Mouse (Mus musculus): ENCODE results near the gene Anp32b.

Anp32b gene

DNA sequence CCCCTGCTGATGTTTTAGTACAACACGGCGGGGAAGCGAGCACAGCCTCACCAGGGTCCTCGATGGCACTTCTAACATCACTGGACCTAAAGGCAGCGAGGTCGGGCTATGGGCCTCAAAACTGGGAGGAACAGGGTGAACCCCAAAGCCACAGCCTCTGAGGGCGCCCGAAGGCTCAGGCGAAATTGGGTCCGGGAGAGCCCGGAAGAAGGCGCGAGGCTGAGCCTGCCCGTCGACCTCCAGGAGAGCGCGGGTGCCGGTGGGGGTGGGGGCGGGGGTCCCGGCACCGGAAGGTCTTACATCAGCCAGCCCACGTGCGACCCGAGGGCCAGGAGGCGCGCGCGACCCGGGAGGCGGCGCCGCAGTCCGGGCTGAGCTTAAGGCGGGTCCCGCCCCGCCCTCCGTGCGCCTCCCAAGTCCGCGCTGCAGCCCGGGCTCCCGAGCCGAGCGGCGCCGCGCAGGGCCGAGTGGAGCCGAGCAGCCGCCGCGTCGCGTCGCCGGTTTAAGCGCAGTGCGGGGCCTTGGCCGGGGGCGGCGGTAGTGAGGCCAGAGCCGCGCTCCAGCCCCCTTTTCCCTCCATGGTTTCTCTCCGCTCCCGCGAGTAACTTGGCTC lies at the start of gene Anp32b:
Gene Anp32b (plus strand): TSS at position 384 of the 613 bp plus-strand sequence.
- peak; percentile 72 for DNase-seq (ENCODE audit: low read depth, low spot score)

DNA sequence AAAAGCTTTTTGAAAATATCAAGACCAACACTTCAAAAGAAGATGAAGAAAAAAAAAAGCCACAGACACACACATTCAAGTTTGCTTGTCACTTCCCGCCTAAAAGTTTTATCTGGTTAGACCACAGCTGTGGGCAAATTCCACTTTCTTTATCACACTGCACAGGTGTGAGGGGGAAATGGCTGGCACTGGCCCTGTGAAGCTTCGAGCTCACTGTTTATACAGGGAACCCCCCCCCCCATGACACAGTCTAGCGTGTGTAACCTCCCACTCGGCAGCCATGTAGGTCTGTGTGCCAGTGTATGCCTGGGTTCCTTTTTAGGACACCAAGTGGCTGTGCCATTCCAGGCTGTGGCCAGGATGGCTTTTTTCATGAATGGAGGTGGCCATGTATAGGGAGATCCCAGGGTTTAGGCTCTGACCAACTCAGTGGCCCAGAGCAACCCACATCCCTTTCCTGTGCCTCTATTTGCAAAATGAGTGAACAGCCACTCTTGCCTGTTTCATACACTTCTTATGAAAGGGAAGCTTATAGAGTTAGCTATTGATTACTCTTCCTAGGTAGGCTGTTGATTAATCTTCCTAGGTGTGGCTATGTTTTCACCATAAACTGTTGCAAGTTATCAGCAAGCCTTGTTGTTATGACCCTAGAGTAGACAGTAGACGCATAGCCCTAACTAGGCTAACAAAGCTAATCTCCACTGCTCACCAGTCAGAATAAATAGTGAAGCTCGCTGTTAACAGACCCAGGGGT lies 46.5 kb upstream of the Anp32b start:
- no peak for DNase-seq (ENCODE audit: low read depth, low spot score)

DNA sequence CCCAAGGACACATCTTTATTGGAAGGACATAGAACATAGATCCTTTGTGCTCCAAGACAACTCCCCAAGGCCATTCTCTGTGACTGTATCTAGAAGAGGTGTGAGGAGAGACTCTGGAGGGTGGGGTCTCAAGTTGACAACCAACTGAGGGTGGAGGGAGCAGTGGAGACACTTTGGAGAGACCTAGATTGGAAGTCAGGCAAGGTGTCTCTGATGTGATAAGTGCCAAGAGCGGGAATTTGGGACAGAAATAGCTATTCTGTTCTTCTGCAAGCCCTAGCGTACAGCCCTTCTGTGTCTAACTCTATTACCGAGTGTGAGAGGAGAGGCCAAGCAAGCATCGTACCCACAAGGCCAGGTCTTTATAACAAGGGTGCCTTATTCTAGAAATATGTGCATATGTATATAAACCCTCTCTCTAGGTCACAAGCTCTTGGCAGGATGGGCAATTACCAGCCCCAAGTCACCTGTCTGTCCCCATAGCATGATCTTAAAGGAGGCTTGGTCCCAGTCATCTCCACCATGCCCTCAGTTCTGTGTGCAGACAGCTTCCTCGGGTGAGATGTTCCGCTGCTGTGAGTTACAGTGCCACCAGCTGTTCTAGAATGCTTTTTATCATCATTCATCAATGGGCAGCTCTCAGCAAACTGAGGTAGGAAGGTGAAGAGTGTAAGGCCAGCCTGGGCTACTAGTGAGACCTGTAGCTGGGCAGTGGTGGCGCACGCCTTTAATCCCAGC lies 43.6 kb upstream of the Anp32b start:
- DNase-seq (ENCODE audit: low read depth, low spot score) = no peak

DNA sequence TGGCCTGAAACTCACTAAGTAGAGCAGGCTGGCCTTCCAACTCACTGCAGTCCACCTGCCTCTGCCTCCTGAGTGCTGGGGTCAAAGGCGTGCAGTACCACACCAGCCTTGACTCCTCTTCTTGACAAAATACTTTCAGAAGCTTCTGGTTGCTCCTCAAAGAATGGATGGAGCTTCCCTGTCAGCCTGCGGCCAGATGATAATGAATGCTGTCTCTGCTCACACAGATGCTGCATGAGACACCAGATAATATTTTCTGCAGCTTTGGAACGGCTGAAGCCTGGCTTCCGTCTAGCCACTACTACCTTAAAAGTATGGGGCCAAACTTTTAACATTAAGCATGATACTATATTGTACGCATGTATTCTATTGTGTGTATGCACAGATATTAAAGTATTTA lies 40.0 kb upstream of the Anp32b start:
- DNase-seq (ENCODE audit: low read depth, low spot score) = no peak

DNA sequence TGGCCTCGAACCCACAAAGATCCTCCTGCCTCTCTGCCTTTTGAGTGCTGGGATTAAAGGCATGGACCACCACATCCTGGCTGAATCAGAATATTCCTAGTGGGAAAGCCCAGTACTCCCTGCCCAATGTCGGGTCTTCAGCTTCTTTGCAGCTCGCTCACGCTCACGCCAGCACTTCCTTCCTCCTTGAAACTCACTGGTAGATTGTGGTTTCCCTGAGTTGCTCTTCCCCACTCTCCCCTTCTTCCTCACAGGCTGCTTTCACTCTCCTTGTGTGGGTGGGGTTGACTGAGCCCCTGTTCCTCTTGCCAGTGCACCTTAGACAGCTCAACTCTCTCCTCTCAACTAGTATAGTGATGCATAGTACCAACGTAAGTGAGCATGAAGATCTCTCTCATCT lies 39.2 kb upstream of the Anp32b start:
- DNase-seq (ENCODE audit: low read depth, low spot score) = no peak

DNA sequence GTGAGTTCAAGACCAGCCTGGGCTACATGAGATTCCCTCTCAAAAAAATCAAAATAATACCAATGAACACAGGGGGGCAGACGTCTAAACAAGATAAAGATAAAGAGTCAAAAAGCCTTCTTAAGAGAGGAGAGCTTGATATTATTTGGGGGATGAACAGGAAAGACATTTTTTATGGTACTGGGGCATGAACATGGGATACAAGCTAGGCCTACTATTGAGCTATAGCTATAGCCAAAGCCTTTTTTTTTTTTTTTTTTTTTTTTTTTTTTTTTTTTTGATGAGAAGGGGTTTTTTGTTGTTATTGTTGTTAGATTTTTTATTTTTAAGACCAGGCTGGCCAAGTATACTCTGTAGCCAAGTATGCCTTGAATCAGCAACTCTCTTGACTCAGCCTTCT lies 38.6 kb upstream of the Anp32b start:
- DNase-seq (ENCODE audit: low read depth, low spot score) = no peak

DNA sequence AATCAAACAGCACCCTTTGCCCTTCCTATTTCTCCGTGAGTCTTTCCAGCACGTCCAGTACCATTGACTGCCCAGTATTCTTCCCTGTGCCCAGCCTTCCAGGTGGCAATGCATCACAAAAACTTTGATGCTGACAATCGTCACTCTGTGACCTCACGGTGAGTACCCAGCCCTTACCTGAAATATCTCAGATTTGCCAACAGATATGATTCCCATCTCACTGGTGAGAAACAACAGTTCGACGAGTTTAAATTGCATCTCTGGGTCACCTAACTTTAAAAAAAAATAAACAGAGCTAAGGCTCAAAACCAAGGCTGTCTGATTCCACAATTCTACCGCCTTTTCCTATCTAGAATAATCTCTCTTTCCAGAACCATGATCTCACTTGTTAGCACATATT lies 37.3 kb upstream of the Anp32b start, which contains the start of gene Hemgn:
Gene Hemgn (minus strand): TSS at position 101 of the 400 bp plus-strand sequence.
- no peak for DNase-seq (ENCODE audit: low read depth, low spot score)

DNA sequence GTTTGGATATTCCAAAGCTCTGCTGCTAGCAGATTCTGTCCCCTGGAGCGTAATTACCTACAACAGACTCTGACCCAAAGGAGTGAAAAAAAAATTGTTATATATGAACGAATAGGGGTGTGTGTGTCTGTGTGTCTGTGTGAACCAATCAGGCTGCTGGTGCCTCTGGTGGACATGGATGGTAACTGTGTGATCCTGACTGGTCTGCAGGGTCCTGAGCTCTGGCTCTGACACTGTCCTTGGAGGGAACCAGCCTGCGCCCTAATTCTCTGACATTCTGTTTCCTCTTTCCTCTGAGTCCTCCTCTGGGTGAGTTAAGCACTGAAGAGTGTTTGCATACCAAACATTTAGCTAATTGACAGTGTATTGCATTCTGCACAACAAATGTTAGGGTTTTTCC lies 33.2 kb upstream of the Anp32b start:
- DNase-seq (ENCODE audit: low read depth, low spot score) = no peak

DNA sequence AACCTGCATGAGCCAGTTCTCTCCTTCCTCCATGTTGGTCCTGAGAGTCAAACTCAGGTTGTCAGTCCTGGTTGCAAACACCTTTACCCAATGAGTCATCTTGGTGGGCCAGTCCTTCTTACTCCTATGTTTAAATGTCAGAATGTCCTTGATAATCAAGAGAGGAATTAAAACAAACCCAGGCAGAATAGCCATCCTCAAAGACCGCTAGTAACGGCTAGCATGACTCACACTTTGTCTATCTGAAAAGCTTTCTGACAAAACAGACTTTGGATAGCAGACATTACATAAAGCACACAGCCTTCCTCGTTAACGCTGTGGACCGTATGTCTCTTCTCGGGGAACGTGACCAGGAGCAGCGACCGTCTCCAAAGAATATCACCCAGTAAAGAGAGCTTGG lies 31.9 kb upstream of the Anp32b start:
- DNase-seq (ENCODE audit: low read depth, low spot score) = no peak

DNA sequence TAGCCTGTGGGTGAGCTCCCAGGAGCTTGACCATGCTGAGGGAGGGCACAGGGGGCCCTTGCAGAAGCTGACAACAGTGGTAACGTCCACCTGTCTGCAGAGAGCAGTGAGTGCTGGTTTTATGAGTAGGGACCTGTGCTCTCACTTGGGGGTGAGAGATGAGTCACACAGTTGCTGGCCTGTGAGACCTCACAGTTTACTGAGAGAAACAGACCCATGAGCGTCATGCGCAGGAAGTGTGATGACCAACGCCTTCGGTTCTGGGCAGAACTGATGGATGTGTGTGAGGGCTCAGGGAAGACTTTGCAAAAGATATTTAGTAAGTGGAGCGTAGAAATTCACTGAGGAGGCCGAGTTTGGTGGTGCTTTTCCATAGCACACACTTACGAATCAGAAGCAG lies 28.1 kb upstream of the Anp32b start:
- no peak for DNase-seq (ENCODE audit: low read depth, low spot score)

DNA sequence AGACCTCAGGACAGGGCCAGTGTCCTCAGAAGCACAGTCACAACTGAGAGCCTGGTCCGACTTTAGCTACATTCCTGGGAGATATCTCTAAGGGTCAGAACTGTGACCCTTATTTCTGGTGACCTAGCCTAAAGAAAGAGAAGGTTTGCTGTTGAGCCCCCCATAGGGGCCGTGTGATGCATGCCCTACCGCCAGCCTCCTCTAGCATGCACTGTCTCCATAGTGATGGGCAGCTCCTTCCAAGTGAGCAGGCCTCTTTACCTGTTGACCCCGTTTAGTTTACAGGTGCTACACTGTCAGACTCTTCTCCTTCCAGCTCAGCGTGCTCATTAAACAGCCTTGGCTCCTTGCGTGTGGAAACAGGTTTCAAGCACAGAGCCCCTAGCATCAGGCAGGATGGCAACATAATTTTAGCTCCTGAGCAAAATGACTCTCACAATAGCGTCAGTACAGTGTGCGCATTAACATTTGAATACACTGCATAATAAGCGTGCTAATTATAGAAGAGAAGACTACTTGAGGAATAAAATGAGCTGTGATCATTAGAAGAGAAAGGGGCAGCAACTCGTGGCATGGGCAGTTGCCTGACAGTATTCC lies 21.7 kb upstream of the Anp32b start:
- no peak for DNase-seq (ENCODE audit: low read depth, low spot score)

DNA sequence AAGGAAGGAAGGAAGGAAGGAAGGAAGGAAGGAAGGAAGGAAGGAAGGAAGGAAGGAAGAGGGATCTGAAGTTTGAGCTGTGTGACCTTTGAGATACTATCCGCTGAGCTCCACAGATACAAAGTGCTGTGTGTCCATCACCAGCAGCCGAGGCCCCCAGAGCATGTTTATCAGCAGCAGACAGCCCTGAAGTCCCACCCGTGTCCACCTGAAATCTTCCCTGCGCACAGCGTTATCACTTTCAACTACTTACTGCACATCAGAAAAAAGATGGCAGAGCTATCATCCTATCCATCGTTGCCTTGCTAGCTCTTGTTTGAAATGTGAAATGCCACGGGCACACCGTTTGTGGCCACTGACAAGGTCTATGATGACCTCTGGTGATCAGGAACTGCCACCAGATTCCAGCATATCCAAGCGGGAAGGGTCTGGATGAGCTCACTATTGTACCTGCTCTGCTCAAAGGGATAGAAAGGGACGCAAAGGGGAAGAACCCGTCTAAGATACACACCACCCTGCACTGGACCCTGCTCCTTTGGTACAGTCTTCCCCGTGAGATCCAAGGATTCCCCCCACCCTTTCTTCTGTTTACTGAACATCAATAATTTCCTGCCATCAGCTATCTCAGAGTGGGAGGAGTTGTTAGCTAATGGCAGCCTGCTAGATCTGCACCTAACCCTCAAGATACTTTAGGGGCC lies 18.2 kb upstream of the Anp32b start:
- no peak for DNase-seq (ENCODE audit: low read depth, low spot score)

DNA sequence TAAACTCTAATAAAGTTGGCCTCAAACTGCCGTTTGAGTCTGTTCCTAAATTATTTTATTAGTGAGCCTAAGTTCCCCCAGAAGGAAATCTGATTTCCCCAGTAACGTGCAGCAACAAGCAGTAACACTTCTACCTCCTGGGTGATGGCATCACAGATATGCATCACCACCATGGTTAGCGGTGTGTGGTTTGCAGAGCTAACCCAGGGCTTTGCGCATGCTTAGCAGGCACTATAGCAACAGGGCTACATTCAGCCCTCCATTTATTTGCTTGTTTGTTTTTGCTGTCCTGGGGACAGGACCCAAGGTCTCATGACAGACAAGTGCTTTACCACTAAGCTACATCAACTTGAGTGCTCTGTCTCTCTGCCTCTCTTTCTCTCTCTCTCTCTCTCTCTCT lies 8.2 kb upstream of the Anp32b start:
- no peak for DNase-seq (ENCODE audit: low read depth, low spot score)

DNA sequence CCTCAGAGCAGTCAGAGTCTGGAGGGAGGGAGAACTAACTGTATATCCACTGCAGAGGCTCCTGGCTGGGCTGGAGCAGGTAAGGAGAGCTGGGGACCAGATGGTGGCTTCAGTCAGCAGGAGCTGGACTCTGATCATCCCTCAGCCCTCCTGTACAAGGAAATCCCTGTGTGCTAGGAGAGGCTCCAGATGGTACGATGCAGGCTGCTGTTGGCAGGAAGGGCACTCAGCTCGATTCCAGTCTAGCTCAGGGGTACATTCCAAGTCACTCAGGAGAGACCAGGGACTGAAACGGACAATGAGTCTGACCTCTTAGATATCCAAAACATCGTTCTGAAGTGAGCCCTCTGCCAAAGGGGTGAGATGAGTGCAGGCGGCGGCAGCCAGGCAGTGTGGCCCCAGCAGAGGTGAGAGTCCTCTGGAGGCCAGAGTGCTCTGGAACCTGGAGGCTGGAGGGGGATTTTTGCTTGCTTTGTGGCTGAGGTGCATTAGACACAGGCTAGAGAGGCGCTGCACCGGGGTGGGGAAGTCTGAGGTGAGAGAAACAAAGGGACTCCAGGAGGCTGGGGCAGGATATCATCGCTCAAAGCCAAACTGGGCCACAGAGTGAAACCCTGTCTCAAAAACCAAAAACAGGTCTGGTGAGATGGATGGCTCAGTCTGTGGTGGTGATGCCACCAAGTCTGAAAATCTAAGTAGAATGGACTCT lies 5.3 kb upstream of the Anp32b start:
- DNase-seq (ENCODE audit: low read depth, low spot score) = no peak

DNA sequence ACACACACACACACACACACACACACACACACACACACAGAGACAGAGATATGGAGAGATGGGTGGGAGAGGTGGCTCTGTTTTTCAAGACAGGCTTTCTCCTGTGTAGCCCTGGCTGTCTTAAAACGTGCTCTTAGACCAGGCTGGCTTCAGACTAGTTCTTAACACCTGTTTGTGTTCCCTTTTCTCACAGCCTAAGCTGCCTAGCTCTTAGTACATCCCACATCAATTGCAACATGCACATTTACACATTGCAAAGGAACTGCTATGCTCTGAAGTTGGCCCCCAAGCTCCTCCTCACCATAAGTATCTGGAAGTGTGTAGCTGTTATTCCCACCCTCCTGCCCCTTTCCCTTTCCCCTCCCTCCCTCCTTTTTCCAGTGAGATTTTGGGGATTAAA lies 3.2 kb upstream of the Anp32b start:
- no peak for DNase-seq (ENCODE audit: low read depth, low spot score)

DNA sequence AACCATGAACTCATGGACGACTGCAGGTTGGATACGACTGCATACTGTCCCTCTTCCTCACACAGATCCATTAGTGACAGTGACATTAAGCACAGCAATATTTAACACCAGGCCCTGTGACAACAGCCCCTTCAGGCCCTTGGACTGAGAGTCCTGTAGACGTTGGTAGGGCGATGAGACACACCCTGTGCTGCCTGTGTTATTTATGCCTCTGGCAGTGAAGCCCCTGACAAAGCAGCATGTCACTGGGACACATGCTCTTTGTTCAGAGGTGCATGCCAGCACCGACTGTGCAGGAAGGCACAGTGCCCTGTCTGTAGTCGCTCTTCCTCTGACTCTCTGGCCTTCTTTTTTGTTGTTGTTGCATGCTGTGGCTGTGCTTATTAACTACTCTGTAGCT lies 1.8 kb upstream of the Anp32b start:
- DNase-seq (ENCODE audit: low read depth, low spot score) = no peak

DNA sequence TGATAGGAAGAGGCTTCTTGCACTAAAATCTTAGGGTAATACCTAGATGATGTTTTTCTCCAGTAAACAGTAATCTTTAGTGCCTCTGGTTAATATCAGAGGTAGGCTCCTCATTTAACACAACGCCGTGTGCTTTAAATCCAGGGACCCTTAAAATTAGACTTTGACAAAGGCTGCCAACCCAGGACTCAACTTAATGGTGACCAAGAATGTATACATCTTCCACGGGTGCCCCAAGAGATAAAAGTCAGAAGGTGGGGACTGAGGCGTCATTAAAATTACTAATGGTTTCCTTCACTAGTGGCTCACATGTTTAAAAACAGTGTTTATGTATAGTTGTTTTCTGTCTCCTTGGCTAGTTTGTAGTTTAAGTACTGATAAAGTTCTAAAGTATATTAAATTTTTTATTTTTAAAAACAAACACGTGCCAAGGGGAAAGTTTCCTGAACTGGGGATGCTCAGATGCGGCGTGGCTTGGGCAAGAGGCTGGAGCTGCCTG lies 633 bp upstream of the Anp32b start:
- DNase-seq (ENCODE audit: low read depth, low spot score) = no peak

DNA sequence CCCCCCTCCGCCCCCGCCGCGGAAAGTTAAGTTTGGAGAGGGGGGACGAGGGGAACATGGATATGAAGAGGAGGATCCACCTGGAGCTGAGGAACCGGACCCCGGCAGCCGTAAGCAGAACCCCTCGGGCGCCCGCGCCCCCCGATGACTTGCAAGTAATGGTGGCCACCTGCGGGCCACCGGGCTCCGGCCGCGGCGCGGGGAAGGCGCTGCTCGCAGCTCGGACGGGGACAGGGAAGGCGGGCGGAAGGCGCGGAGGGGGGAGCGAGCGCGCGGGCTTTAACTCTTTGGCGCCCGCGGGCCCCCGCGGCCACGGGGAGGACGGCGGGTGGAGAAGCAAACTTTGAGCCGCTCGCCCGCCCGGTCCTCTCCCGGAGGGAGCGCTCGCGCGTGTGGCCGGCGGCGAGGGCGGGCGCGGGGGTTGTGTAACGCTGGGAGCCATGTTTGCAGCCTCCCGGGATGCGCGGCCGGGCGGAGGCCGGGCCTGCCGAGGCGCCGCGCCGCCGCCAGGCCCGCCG lies 597 bp downstream of the Anp32b start:
- DNase-seq (ENCODE audit: low read depth, low spot score) = no peak

DNA sequence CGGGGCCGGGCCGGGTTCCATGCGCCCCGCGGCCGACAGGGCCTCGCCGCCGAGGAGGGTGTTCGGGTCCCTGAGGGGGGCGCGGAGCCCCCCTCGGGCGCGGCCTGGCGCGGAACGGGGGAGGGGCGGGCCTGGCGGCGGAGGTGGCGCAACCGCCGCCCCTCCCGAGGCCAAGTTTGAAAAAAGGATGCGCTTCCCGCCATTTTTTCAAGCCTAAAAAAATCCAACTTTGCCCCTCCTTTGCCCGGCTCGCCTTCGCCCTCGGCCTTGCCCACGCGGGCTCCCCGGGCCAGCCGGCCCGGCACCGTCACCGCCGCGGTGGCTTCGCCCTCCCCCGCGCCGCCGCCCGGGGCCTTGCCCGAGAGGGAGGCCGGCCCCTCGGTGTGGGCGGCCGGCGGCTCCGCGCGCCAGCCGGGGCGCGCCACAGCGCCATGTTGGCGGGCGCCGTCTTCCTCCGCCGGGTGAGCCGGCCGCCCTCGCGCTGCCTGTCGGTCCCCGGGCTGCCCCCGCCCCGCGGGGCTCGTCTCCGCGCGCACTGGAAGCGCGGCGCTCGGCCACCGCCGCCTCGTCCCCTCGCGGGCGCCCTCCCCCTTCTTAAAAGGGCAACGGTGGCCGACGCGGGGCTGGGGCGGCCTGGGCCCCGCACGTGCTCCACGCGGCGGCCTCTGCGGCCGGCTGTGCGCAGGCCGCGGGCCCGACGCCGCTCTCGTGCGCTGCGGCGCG lies 1.2 kb downstream of the Anp32b start:
- no peak for DNase-seq (ENCODE audit: low read depth, low spot score)

DNA sequence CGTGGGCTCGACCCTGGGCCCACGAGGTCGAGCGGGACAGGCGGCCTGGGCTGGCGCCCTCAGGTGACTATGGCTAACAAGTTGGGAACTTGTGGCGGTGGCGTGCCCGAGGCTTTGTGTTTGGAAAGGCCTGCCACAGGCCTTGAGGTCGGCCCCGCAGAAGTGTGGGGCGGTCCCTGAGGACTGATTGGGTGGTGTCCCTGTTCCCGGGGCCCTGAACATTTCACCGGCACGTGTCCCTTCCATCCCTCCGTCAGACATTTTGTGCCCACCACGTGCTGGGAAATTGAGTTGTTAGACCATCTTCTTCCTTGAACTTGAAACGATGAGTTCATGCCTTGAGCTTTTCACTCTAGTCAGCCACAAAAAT lies 1.8 kb downstream of the Anp32b start:
- no peak for DNase-seq (ENCODE audit: low read depth, low spot score)

All from brain, embryonic 18.5 days (tissue).